Mouse (Mus musculus): ENCODE data around the gene Tssk6. TPM values are rescaled to one million over a fixed set of nuclear protein-coding genes. Genes with fewer than 3 reads are reported as not detected.

Tssk6 gene
- polyA plus RNA-seq, 1 experiment from 2014 or later = 4.5 TPM

DNA sequence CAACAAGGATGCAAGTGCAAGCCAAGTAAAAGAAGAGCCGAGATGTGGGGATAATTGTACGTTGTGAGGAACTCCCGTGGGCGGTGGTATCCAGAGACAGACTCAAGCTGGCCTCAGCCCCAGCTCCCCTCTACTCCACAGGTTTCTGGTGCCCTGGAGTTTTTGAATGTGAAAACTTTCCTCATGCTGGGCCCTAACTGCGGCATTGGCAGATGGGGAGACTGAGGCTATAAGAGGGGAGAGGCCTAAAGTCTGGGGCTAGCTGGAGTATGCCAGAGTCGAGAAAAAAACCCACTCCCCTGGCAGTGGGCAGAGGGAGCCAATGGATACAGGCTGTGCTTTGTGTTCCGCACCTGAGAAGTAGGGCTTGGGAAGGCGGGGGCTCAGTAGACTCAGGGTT, 2.1 kb downstream of the Tssk6 start:
- Histone ChIP-seq H3K4me3 (no peak overlapping the region), H3K27me3 (no peaks in the 10 kb centered on the region), H3K36me3 (peaks cover 13% of the 10 kb centered on the region), H3K4me1 (replicated peaks) (peaks cover 38% of the 10 kb centered on the region), H3K27ac (no peak overlapping the region), H3K9me3 (no peaks in the 10 kb centered on the region), H3K4me2 (peak overlapping the region; percentile 98), H3K9ac (peak overlapping the region; percentile 58; the same call in 1 of the 2 replicates)
- WGBS = 80% methylated on average over 8 of the region's 8 CpGs
- no peak for ATAC-seq (ENCODE audit: low FRiP score)

DNA sequence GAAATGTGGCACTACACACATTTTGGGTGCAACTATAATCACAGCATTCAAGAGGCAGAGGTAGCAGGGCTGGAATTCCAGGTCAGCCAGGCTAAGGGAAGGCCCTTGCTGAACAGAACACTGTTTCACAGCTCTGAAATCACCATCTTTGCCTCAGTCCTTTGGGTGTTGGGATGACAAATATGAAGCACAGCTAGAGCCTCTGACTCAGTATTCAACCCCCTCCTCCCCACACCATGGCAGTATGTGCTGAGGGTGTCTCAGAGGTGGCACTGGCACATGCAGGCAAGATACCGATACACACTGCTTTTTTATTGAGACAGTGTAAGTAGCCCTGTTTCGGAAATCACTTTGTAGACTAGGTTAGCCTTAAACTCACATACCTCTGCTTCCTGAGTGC, 4.3 kb downstream of the Tssk6 start:
- H3K4me1 ChIP-seq (replicated peaks) = peaks cover 20% of the 10 kb centered on the region
- H3K27ac ChIP-seq = no peak overlapping the region
- no peaks in the 10 kb centered on the region for H3K9me3 ChIP-seq
- no peak overlapping the region for H3K4me2 ChIP-seq
- WGBS = 97% methylated on average over 2 of the region's 2 CpGs
- peaks cover 35% of the 10 kb centered on the region for H3K36me3 ChIP-seq
- H3K9ac ChIP-seq = no peak overlapping the region
- no peak overlapping the region for H3K4me3 ChIP-seq
- no peaks in the 10 kb centered on the region for H3K27me3 ChIP-seq
- ATAC-seq (ENCODE audit: low FRiP score) = no peak

DNA sequence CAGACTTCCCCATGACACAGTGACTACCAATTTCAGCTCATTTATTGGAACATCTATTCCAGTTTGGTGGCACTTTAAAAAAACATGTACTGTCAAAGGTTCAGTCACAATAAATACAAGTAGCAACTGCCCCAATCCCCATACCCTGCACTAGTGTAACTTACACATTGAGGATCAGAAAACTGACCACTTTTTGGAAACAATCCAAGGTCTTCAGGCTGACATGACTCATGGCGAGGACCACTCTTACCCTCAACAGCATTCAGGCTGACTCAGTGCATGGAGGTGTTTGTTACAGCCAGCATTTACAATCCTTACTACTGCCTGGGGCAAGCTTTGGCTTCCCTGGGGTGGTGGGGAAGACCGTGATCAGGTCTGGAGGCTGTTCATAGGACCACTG, 5.1 kb downstream of the Tssk6 start:
- Histone ChIP-seq H3K4me1 (replicated peaks) (peaks cover 15% of the 10 kb centered on the region), H3K4me2 (no peak overlapping the region), H3K27me3 (no peaks in the 10 kb centered on the region), H3K9me3 (no peaks in the 10 kb centered on the region), H3K4me3 (no peak overlapping the region), H3K36me3 (peaks cover 43% of the 10 kb centered on the region), H3K27ac (no peak overlapping the region), H3K9ac (no peak overlapping the region)
- WGBS = 86% methylated on average over 2 of the region's 2 CpGs
- no peak for ATAC-seq (ENCODE audit: low FRiP score)

DNA sequence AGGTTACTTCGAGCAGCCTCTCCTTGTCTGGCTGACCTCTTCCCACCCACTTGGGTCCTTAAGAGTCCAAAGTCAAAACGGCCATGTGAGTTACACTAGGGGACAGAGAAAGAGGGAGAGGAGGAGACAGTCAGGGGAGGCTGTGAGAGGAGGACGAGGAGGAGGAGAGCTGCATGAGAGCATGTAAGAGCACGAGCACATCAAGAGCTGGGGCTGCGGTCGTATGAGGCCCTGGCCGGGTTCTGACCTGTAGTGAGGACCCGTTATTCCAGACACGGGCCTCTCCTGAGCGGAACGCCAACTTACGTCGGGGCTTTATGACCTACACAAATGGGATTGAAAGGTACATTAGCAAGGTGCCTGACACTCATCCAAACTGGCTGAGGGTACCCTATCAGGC, 9.9 kb downstream of the Tssk6 start:
- Histone ChIP-seq H3K4me3 (no peak overlapping the region), H3K4me1 (replicated peaks) (no peaks in the 10 kb centered on the region), H3K9me3 (no peaks in the 10 kb centered on the region), H3K27ac (no peak overlapping the region), H3K27me3 (no peaks in the 10 kb centered on the region), H3K36me3 (peaks cover 90% of the 10 kb centered on the region), H3K9ac (no peak overlapping the region), H3K4me2 (no peak overlapping the region)
- ATAC-seq (ENCODE audit: low FRiP score) = no peak
- 94% methylated on average over 13 of the region's 13 CpGs for WGBS

DNA sequence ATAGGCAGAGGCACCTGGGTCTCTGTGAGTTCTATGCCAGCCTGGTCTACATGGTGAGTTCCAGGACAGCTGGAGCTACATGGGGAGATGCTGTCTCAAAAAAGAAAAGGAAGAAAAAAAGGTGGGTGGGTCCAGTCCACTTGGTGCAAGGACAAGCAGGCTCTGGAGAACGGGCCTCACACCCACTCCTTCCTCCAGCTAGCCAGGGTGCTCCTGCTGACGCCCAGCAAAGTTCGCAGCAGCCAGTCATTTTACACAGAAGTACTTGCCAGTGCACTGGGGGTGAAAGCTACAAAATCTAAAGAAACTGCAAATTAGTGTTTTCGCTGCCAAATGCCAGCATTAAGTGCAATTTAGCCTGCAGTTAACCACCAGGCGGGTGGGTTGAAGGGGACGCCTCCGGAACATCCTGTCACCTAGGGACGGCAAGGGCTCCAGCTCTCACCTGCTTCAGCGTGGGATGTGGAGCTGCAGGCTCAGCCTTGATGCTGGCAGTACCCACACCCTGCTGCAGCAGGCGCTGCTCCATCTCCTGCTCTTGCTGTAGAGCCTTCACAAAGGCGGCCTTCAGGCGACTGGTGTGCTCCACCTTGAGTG, 10.6 kb downstream of the Tssk6 start:
- no peak overlapping the region for H3K9ac ChIP-seq
- no peaks in the 10 kb centered on the region for H3K9me3 ChIP-seq
- H3K36me3 ChIP-seq = peaks cover 94% of the 10 kb centered on the region
- H3K27me3 ChIP-seq = no peaks in the 10 kb centered on the region
- no peaks in the 10 kb centered on the region for H3K4me1 ChIP-seq (replicated peaks)
- no peak overlapping the region for H3K27ac ChIP-seq
- no peak for ATAC-seq (ENCODE audit: low FRiP score)
- 92% methylated on average over 12 of the region's 12 CpGs for WGBS
- no peak overlapping the region for H3K4me2 ChIP-seq
- H3K4me3 ChIP-seq = no peak overlapping the region

DNA sequence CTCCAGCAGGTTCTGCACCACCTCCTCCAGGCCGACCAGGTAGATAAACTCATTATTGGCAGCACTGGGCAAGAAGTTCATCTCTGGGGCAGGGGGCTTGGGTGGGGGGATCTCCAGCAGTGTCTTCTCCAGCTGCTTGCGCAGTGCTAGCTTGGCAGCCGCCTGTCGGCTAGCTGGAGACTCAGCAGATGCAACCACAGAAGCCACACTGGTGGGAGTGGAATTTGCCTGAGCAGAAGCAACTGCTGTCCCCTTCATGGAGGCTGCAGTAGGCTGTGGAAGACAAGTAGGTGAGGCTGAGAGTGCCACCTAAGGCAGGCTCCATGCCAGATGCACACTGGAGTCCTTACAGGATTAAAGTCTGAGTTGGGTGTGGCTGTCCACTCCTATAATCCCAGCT, 12.5 kb downstream of the Tssk6 start:
- H3K9ac ChIP-seq = 0 out of 2 replicates have a peak overlapping the region, but pooled peaks have one; percentile 15
- H3K4me2 ChIP-seq = no peak overlapping the region
- 87% methylated on average over 4 of the region's 4 CpGs for WGBS
- no peak overlapping the region for H3K27ac ChIP-seq
- H3K27me3 ChIP-seq = no peaks in the 10 kb centered on the region
- H3K4me1 ChIP-seq (replicated peaks) = no peaks in the 10 kb centered on the region
- H3K36me3 ChIP-seq = peaks cover 81% of the 10 kb centered on the region
- no peak overlapping the region for H3K4me3 ChIP-seq
- H3K9me3 ChIP-seq = no peaks in the 10 kb centered on the region
- no peak for ATAC-seq (ENCODE audit: low FRiP score)

DNA sequence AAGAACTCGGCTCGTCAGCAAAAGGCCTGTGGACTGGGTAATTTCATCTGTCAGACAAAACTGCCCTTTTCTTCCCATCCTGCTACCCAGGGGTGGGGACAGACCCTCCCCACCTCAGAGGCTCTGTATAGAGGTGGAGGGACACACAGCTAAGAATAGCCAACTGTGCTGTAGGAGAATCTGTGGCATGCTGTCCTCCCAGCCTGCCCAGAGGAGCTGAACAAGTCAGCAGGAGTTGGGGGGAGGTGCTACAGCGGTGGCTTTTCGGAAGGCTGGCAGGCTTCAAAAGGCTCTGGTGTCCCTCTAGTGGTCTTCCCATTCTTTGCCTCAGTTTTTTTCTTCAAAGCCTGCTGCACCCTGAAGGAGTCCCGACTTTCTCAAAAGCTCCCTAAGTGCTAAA, 13.8 kb downstream of the Tssk6 start:
- peaks cover 11% of the 10 kb centered on the region for H3K4me1 ChIP-seq (replicated peaks)
- no peak overlapping the region for H3K4me3 ChIP-seq
- peak overlapping the region; percentile 4; the same call in 1 of the 2 replicates for H3K9ac ChIP-seq
- no peak overlapping the region for H3K27ac ChIP-seq
- WGBS = 44% methylated on average over 5 of the region's 5 CpGs
- H3K4me2 ChIP-seq = no peak overlapping the region
- H3K27me3 ChIP-seq = no peaks in the 10 kb centered on the region
- H3K36me3 ChIP-seq = peaks cover 69% of the 10 kb centered on the region
- no peaks in the 10 kb centered on the region for H3K9me3 ChIP-seq
- no peak for ATAC-seq (ENCODE audit: low FRiP score)

GRCm38 (mm10) chr8:69918506-69918905, 16.5 kb downstream of the Tssk6 start:
- Histone ChIP-seq H3K4me2 (no peak overlapping the region), H3K36me3 (peaks cover 41% of the 10 kb centered on the region), H3K9ac (no peak overlapping the region), H3K4me3 (no peak overlapping the region), H3K4me1 (replicated peaks) (peaks cover 19% of the 10 kb centered on the region), H3K9me3 (no peaks in the 10 kb centered on the region), H3K27ac (no peak overlapping the region), H3K27me3 (no peaks in the 10 kb centered on the region)
- no peak for ATAC-seq (ENCODE audit: low FRiP score)

- Histone ChIP-seq H3K27ac (no peak overlapping the region), H3K4me3 (no peak overlapping the region)
These were observed 17.0 kb downstream of the Tssk6 start for GRCm38 (mm10) chr8:69919010-69919409.

GRCm38 (mm10) chr8:69919876-69920662, 18.1 kb downstream of the Tssk6 start:
- Histone ChIP-seq H3K4me1 (replicated peaks) (peaks cover 19% of the 10 kb centered on the region), H3K9me3 (no peaks in the 10 kb centered on the region), H3K27ac (peak overlapping the region; percentile 85), H3K9ac (peak overlapping the region; percentile 44), H3K27me3 (no peaks in the 10 kb centered on the region), H3K36me3 (peaks cover 25% of the 10 kb centered on the region), H3K4me2 (peak overlapping the region; percentile 20), H3K4me3 (no peak overlapping the region)
- WGBS = 47% methylated on average over 11 of the region's 11 CpGs
- ATAC-seq (ENCODE audit: low FRiP score) = peak; percentile 65

More at GRCm38 (mm10) chr8:69919010-69919409, 17.0 kb downstream of the Tssk6 start:
- H3K4me1 ChIP-seq (replicated peaks) = peaks cover 19% of the 10 kb centered on the region
- no peak overlapping the region for H3K9ac ChIP-seq
- WGBS = 72% methylated on average over 1 of the region's 1 CpGs
- ATAC-seq (ENCODE audit: low FRiP score) = peak; percentile 65
- H3K36me3 ChIP-seq = peaks cover 36% of the 10 kb centered on the region
- H3K27me3 ChIP-seq = no peaks in the 10 kb centered on the region
- no peak overlapping the region for H3K4me2 ChIP-seq
- no peaks in the 10 kb centered on the region for H3K9me3 ChIP-seq

DNA sequence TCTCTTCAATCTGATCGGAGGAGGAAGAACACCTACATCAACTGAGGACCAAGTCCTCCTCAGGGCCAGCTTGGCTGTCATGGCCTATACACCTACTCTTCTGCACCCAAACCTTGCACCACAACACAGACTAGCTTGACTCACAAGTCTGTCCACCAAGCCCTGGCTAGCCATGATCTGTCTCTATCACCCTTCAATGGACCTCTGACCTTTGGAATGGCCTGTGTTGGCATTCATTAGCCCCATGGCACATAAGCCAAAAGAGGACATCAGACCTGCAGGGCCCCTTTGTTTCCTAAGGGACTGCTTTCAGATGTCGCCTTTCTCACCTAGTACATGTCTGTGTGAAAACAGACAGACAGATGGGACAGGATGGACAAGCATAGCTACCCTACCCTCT, 19.2 kb downstream of the Tssk6 start:
- Histone ChIP-seq H3K4me3 (no peak overlapping the region), H3K4me1 (replicated peaks) (peaks cover 19% of the 10 kb centered on the region), H3K9ac (peak overlapping the region; percentile 44), H3K9me3 (no peaks in the 10 kb centered on the region), H3K27me3 (no peaks in the 10 kb centered on the region), H3K27ac (peak overlapping the region; percentile 85), H3K4me2 (no peak overlapping the region), H3K36me3 (peaks cover 16% of the 10 kb centered on the region)
- 94% methylated on average over 2 of the region's 2 CpGs for WGBS
- no peak for ATAC-seq (ENCODE audit: low FRiP score)

GRCm38 (mm10) chr8:69923986-69924385, 22.0 kb downstream of the Tssk6 start:
- 90% methylated on average over 1 of the region's 1 CpGs for WGBS
- no peak overlapping the region for H3K9ac ChIP-seq
- peaks cover 5% of the 10 kb centered on the region; the same call in 1 of the 2 replicates for H3K36me3 ChIP-seq
- no peaks in the 10 kb centered on the region for H3K27me3 ChIP-seq
- H3K27ac ChIP-seq = no peak overlapping the region
- H3K9me3 ChIP-seq = no peaks in the 10 kb centered on the region
- no peak for ATAC-seq (ENCODE audit: low FRiP score)
- no peak overlapping the region for H3K4me3 ChIP-seq
- H3K4me1 ChIP-seq (replicated peaks) = peaks cover 19% of the 10 kb centered on the region
- no peak overlapping the region for H3K4me2 ChIP-seq

DNA sequence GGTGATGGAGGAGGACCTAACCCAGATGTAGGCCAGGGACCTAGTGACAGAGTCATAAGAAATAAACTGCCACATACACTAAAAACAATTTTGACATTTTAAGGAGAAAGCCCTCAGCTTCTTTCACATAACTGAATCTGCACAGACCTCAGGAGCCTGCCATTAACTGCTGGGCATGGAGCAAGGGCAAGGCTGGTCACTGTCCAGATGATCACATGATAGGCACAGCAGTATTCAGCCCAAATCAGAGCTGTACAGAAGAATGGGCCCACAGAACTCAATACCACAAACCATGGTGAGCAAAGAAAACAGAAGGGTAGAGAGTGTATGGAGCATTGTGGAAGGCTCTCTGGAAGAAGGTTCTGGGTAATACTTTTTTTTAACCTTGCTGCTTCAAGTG, 24.9 kb downstream of the Tssk6 start:
- Histone ChIP-seq H3K9me3 (no peaks in the 10 kb centered on the region), H3K4me3 (no peak overlapping the region), H3K9ac (no peak overlapping the region), H3K36me3 (peaks cover 5% of the 10 kb centered on the region; the same call in 1 of the 2 replicates), H3K4me1 (replicated peaks) (no peaks in the 10 kb centered on the region; the same call in 1 of the 2 replicates), H3K4me2 (no peak overlapping the region), H3K27me3 (no peaks in the 10 kb centered on the region), H3K27ac (no peak overlapping the region)
- ATAC-seq (ENCODE audit: low FRiP score) = no peak

Measured in hindbrain, embryonic 13.5 days (tissue).